Mouse (Mus musculus): ENCODE measurements at regions not wholly inside any gene's neighbourhood (a gene's known extent, or its start where the extent isn't known, plus 50 kb on each side); places are given as distances from the start of the nearest gene placed in this dataset.

- TF ChIP-seq POLR2A (IDR thresholded peaks at IDR 0.05; ENCODE audit: insufficient read depth, low read depth, low read length) (no peak), CTCF (IDR thresholded peaks at IDR 0.05; ENCODE audit: insufficient read depth, low read depth, low read length) (no peak)
- H3K4me3 ChIP-seq (ENCODE audit: insufficient read depth, low read depth, low read length) = no peak overlapping the region
- WGBS = 97% methylated on average over 4 of the region's 4 CpGs
- no peak overlapping the region for H3K27ac ChIP-seq (ENCODE audit: insufficient read depth, low read depth, low read length)
- peaks cover 3% of the 10 kb centered on the region; the same call in 1 of the 2 replicates for H3K4me1 ChIP-seq (ENCODE audit: control insufficient read depth, insufficient read depth, low read length)
Observed at GRCm38 (mm10) chr4:53351104-53351607, 89.1 kb upstream of the Slc44a1 start.

- TF ChIP-seq POLR2A (IDR thresholded peaks at IDR 0.05; ENCODE audit: insufficient read depth, low read depth, low read length) = no peak
- no peak for TF ChIP-seq CTCF (IDR thresholded peaks at IDR 0.05; ENCODE audit: insufficient read depth, low read depth, low read length)
- no peak overlapping the region for H3K27ac ChIP-seq (ENCODE audit: insufficient read depth, low read depth, low read length)
- H3K4me3 ChIP-seq (ENCODE audit: insufficient read depth, low read depth, low read length) = no peak overlapping the region
- 98% methylated on average over 4 of the region's 4 CpGs for WGBS
- H3K4me1 ChIP-seq (ENCODE audit: control insufficient read depth, insufficient read depth, low read length) = no peaks in the 10 kb centered on the region
Observed at GRCm38 (mm10) chr4:53345346-53345745, 94.9 kb upstream of the Slc44a1 start.

GRCm38 (mm10) chr4:53344546-53344945 is 95.7 kb upstream of the Slc44a1 start:
- Histone ChIP-seq H3K4me1 (ENCODE audit: control insufficient read depth, insufficient read depth, low read length) (no peaks in the 10 kb centered on the region), H3K27ac (ENCODE audit: insufficient read depth, low read depth, low read length) (no peak overlapping the region), H3K4me3 (ENCODE audit: insufficient read depth, low read depth, low read length) (no peak overlapping the region)
- 85% methylated on average over 8 of the region's 8 CpGs for WGBS
- TF ChIP-seq POLR2A (IDR thresholded peaks at IDR 0.05; ENCODE audit: insufficient read depth, low read depth, low read length) = no peak
- TF ChIP-seq CTCF (IDR thresholded peaks at IDR 0.05; ENCODE audit: insufficient read depth, low read depth, low read length) = no peak

GRCm38 (mm10) chr4:53341181-53341580 is 99.0 kb upstream of the Slc44a1 start:
- H3K4me1 ChIP-seq (ENCODE audit: control insufficient read depth, insufficient read depth, low read length) = peaks cover 2% of the 10 kb centered on the region; the same call in 1 of the 2 replicates
- 97% methylated on average over 4 of the region's 4 CpGs for WGBS
- no peak overlapping the region for H3K27ac ChIP-seq (ENCODE audit: insufficient read depth, low read depth, low read length)
- H3K4me3 ChIP-seq (ENCODE audit: insufficient read depth, low read depth, low read length) = no peak overlapping the region
- TF ChIP-seq POLR2A (IDR thresholded peaks at IDR 0.05; ENCODE audit: insufficient read depth, low read depth, low read length) (no peak), CTCF (IDR thresholded peaks at IDR 0.05; ENCODE audit: insufficient read depth, low read depth, low read length) (no peak)

GRCm38 (mm10) chr4:53340021-53340667 is 100.1 kb upstream of the Slc44a1 start:
- 75% methylated on average over 13 of the region's 14 CpGs for WGBS
- peaks cover 2% of the 10 kb centered on the region; the same call in 1 of the 2 replicates for H3K4me1 ChIP-seq (ENCODE audit: control insufficient read depth, insufficient read depth, low read length)
- no peak for TF ChIP-seq POLR2A (IDR thresholded peaks at IDR 0.05; ENCODE audit: insufficient read depth, low read depth, low read length)
- TF ChIP-seq CTCF (IDR thresholded peaks at IDR 0.05; ENCODE audit: insufficient read depth, low read depth, low read length) = no peak

GRCm38 (mm10) chr4:53339125-53340020 is 100.8 kb upstream of the Slc44a1 start:
- Histone ChIP-seq H3K4me1 (ENCODE audit: control insufficient read depth, insufficient read depth, low read length) (peaks cover 2% of the 10 kb centered on the region; the same call in 1 of the 2 replicates), H3K27ac (ENCODE audit: insufficient read depth, low read depth, low read length) (no peak overlapping the region), H3K4me3 (ENCODE audit: insufficient read depth, low read depth, low read length) (no peak overlapping the region)
- no peak for TF ChIP-seq POLR2A (IDR thresholded peaks at IDR 0.05; ENCODE audit: insufficient read depth, low read depth, low read length)
- no peak for TF ChIP-seq CTCF (IDR thresholded peaks at IDR 0.05; ENCODE audit: insufficient read depth, low read depth, low read length)
- WGBS = 52% methylated on average over 12 of the region's 12 CpGs

More at GRCm38 (mm10) chr4:53340021-53340667, 100.1 kb upstream of the Slc44a1 start:
- Histone ChIP-seq H3K4me3 (ENCODE audit: insufficient read depth, low read depth, low read length) (no peak overlapping the region), H3K27ac (ENCODE audit: insufficient read depth, low read depth, low read length) (no peak overlapping the region)

- TF ChIP-seq CTCF (IDR thresholded peaks at IDR 0.05; ENCODE audit: insufficient read depth, low read depth, low read length) (no peak), POLR2A (IDR thresholded peaks at IDR 0.05; ENCODE audit: insufficient read depth, low read depth, low read length) (no peak)
- no peak overlapping the region for H3K4me3 ChIP-seq (ENCODE audit: insufficient read depth, low read depth, low read length)
- 92% methylated on average over 4 of the region's 4 CpGs for WGBS
- H3K27ac ChIP-seq (ENCODE audit: insufficient read depth, low read depth, low read length) = no peak overlapping the region
- H3K4me1 ChIP-seq (ENCODE audit: control insufficient read depth, insufficient read depth, low read length) = peaks cover 2% of the 10 kb centered on the region; the same call in 1 of the 2 replicates
Observed at GRCm38 (mm10) chr4:53338479-53338878, 101.7 kb upstream of the Slc44a1 start.

GRCm38 (mm10) chr4:53337784-53338183 is 102.4 kb upstream of the Slc44a1 start:
- H3K4me3 ChIP-seq (ENCODE audit: insufficient read depth, low read depth, low read length) = no peak overlapping the region
- WGBS = 65% methylated on average over 8 of the region's 8 CpGs
- H3K27ac ChIP-seq (ENCODE audit: insufficient read depth, low read depth, low read length) = no peak overlapping the region
- TF ChIP-seq CTCF (IDR thresholded peaks at IDR 0.05; ENCODE audit: insufficient read depth, low read depth, low read length) (no peak), POLR2A (IDR thresholded peaks at IDR 0.05; ENCODE audit: insufficient read depth, low read depth, low read length) (no peak)
- H3K4me1 ChIP-seq (ENCODE audit: control insufficient read depth, insufficient read depth, low read length) = peaks cover 2% of the 10 kb centered on the region; the same call in 1 of the 2 replicates

All from olfactory bulb, adult 2 months (tissue).